Mouse (Mus musculus) intestine, postnatal 0 days (tissue): ENCODE data around the gene Adgre4. TPM values are rescaled to one million over a fixed set of nuclear protein-coding genes. Genes with fewer than 3 reads are reported as not detected.
A peak's percentile ranks its signal among the peaks of the same experiment; 100 is the strongest.

Source experiments
- ATAC-seq: fragments of 200-750 bp; cut with Nextera tagmentation; 2 replicates; pipeline ENCODE4 v1.8.0; 2017; ENCODE audit warnings: mild to moderate bottlenecking, moderate TSS enrichment, moderate library complexity
- H3K27ac ChIP-seq: fragments of 300-500 bp; sonication (generic); 2 replicates; pipeline ENCODE4 v1.5.1; 2014; ENCODE audit warnings: mild to moderate bottlenecking, low read depth, low read length, moderate library complexity
- H3K27me3 ChIP-seq: fragments of 300-500 bp; sonication (generic); replicated peaks from 2 replicates; pipeline ENCODE4 v1.6.1; 2014; ENCODE audit warnings: low read length, mixed read lengths; ENCODE audit not compliant: control insufficient read depth, insufficient read depth
- H3K36me3 ChIP-seq: fragments of 300-500 bp; sonication (generic); 2 replicates; pipeline ENCODE4 v1.6.1; 2014; ENCODE audit warnings: mild to moderate bottlenecking, moderate library complexity; ENCODE audit not compliant: control insufficient read depth, insufficient read depth
- H3K4me1 ChIP-seq: fragments of 300-500 bp; sonication (generic); replicated peaks from 2 replicates; pipeline ENCODE4 v1.6.1; 2014; ENCODE audit warnings: antibody characterized with exemption, low read length, mixed read lengths; ENCODE audit not compliant: control insufficient read depth, insufficient read depth
- H3K4me2 ChIP-seq: fragments of 300-500 bp; sonication (generic); replicated peaks from 2 replicates; pipeline ENCODE4 v1.6.1; 2014; ENCODE audit warnings: low read depth, mild to moderate bottlenecking, moderate library complexity
- H3K4me3 ChIP-seq: fragments of 300-500 bp; sonication (generic); 2 replicates; pipeline ENCODE4 v1.5.1; 2014; ENCODE audit warnings: low read depth, low read length
- H3K9ac ChIP-seq: fragments of 300-500 bp; sonication (generic); 2 replicates; pipeline ENCODE4 v1.6.1; 2014; ENCODE audit warnings: mild to moderate bottlenecking, low read depth, low read length
- H3K9me3 ChIP-seq: fragments of 300-500 bp; sonication (generic); 2 replicates; pipeline ENCODE4 v1.6.1; 2016; ENCODE audit warnings: mixed run types; ENCODE audit not compliant: control insufficient read depth
- CTCF ChIP-seq: sonication (generic); IDR thresholded peaks from 2 replicates; pipeline ENCODE4 v1.5.1; 2016; ENCODE audit warnings: low read depth, mild to moderate bottlenecking, control low read depth, antibody characterized with exemption, moderate library complexity
- WGBS: fragments of 180-500 bp; shearing (Covaris S2); extraction: QIAGEN DNeasy Blood & Tissue Kit; methylation state at CpG from one replicate; pipeline ENCODE4 v1.1.7; 2014; 5-methylcytosine and 5-hydroxymethylcytosine counted together
- polyA plus RNA-seq: library from polyadenylated mRNA; unstranded; fragments of >200 nt; fragmentation: Nextera tagmentation; extraction: Ambion mirVana; gene quantifications from 2 replicates; pipeline ENCODE4 v1.2.1, GENCODE M21; 2015

Gene Adgre4
- polyA plus RNA-seq, 1 experiment from 2014 or later, result 0.31 TPM

DNA sequence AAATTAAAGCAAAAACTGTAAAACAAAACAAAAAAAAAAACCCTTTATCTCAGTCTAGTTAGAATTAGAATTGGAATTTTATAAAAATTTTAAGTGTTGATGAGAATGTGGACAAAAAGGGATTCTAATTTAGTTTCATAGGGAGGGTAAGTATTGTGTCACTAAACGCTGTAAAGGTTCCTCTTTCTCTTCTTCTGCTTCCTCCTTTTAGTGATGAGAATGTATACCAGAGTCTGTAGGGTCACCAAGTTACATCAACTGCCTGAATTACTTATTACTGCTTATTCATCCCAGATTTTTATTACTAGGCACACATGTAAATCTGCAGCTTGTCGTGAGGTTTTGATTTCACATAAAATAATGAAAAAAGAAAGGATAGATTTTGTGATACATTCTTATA is 23.6 kb upstream of the Adgre4 start:
- Histone ChIP-seq H3K9ac (no peak overlapping the region), H3K36me3 (no peaks in the 10 kb centered on the region), H3K9me3 (no peaks in the 10 kb centered on the region), H3K27ac (no peak overlapping the region), H3K4me2 (no peak overlapping the region), H3K4me3 (no peak overlapping the region), H3K4me1 (no peaks in the 10 kb centered on the region), H3K27me3 (no peaks in the 10 kb centered on the region)
- no peak for ATAC-seq
- WGBS, result 65% methylated on average over 2 of the region's 2 CpGs
- TF ChIP-seq CTCF, result no peak

GRCm38 (mm10) chr17:55736675-55737074 is 13.1 kb upstream of the Adgre4 start:
- H3K4me3 ChIP-seq, result no peak overlapping the region
- no peak overlapping the region for H3K9ac ChIP-seq
- no peaks in the 10 kb centered on the region for H3K36me3 ChIP-seq
- no peaks in the 10 kb centered on the region for H3K27me3 ChIP-seq
- H3K4me1 ChIP-seq, result no peaks in the 10 kb centered on the region
- no peak for TF ChIP-seq CTCF
- no peaks in the 10 kb centered on the region for H3K9me3 ChIP-seq
- H3K27ac ChIP-seq, result no peak overlapping the region
- H3K4me2 ChIP-seq, result no peak overlapping the region
- ATAC-seq, result no peak
- WGBS, result 82% methylated on average over 1 of the region's 1 CpGs

GRCm38 (mm10) chr17:55751170-55751569 is 1.4 kb downstream of the Adgre4 start:
- H3K27ac ChIP-seq, result no peak overlapping the region
- no peak for TF ChIP-seq CTCF
- H3K4me3 ChIP-seq, result no peak overlapping the region
- H3K9ac ChIP-seq, result no peak overlapping the region
- H3K36me3 ChIP-seq, result no peaks in the 10 kb centered on the region
- H3K4me2 ChIP-seq, result no peak overlapping the region
- 70% methylated on average over 2 of the region's 2 CpGs for WGBS
- H3K9me3 ChIP-seq, result no peaks in the 10 kb centered on the region
- no peak for ATAC-seq
- H3K27me3 ChIP-seq, result no peaks in the 10 kb centered on the region
- H3K4me1 ChIP-seq, result no peaks in the 10 kb centered on the region

DNA sequence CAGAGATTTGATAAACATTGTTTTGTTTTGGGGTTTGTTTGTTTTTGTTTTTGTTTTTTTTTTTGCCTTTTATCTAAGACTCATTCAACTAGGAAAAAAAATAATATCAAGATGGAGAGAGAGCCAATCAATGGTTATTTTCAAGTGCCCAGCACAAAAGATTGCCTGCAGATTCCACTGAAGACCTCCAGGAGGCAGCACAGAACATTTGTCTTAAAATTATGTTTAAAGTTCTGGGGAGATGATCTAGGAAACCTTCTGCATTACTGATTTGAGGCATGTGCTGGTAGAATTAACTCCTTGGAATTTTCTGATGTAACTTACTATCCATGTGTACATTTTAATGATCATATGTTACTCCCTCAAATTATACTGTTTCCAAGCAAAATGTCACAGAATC is 63.9 kb downstream of the Adgre4 start:
- no peak overlapping the region for H3K4me2 ChIP-seq
- H3K4me1 ChIP-seq, result no peaks in the 10 kb centered on the region
- no peaks in the 10 kb centered on the region for H3K9me3 ChIP-seq
- H3K4me3 ChIP-seq, result no peak overlapping the region
- H3K36me3 ChIP-seq, result no peaks in the 10 kb centered on the region
- peak; percentile 47 for TF ChIP-seq CTCF
- H3K27me3 ChIP-seq, result no peaks in the 10 kb centered on the region
- H3K9ac ChIP-seq, result no peak overlapping the region
- ATAC-seq, result no peak
- H3K27ac ChIP-seq, result no peak overlapping the region

GRCm38 (mm10) chr17:55816853-55817252 is 67.1 kb downstream of the Adgre4 start:
- ATAC-seq, result no peak

GRCm38 (mm10) chr17:55821566-55821965 is 71.8 kb downstream of the Adgre4 start:
- Histone ChIP-seq H3K36me3 (no peaks in the 10 kb centered on the region), H3K4me2 (no peak overlapping the region)
- WGBS, result 78% methylated on average over 1 of the region's 1 CpGs

More at GRCm38 (mm10) chr17:55816853-55817252, 67.1 kb downstream of the Adgre4 start:
- H3K4me3 ChIP-seq, result no peak overlapping the region
- no peak overlapping the region for H3K9ac ChIP-seq
- no peaks in the 10 kb centered on the region for H3K4me1 ChIP-seq
- no peak overlapping the region for H3K27ac ChIP-seq
- no peaks in the 10 kb centered on the region for H3K36me3 ChIP-seq
- 85% methylated on average over 4 of the region's 4 CpGs for WGBS
- no peaks in the 10 kb centered on the region for H3K9me3 ChIP-seq
- no peak for TF ChIP-seq CTCF
- H3K4me2 ChIP-seq, result no peak overlapping the region
- no peaks in the 10 kb centered on the region for H3K27me3 ChIP-seq

DNA sequence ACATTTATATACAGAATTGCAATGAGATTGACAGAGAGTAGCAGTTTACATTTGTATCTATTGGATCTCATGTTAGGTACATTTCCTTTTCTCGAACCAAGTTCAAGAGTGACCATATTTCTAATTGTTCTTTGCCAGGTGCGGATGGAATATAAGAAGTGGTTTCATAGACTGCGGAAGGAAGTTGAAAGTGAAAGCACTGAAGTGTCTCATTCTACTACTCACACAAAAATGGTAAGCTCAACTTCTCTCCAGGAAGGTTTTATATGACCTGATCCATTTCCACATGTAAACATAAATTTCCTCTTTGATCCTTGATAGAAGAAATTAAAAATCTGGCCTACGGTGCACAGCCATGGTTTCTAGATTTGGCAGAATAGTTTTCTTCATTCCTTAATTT is 93.3 kb downstream of the Adgre4 start:
- TF ChIP-seq CTCF, result no peak
- 92% methylated on average over 4 of the region's 4 CpGs for WGBS
- no peaks in the 10 kb centered on the region for H3K27me3 ChIP-seq
- H3K4me1 ChIP-seq, result no peaks in the 10 kb centered on the region
- no peak overlapping the region for H3K4me2 ChIP-seq
- no peak overlapping the region for H3K4me3 ChIP-seq
- no peak overlapping the region for H3K27ac ChIP-seq
- no peak overlapping the region for H3K9ac ChIP-seq
- H3K9me3 ChIP-seq, result no peaks in the 10 kb centered on the region
- no peak for ATAC-seq
- H3K36me3 ChIP-seq, result no peaks in the 10 kb centered on the region

More at GRCm38 (mm10) chr17:55821566-55821965, 71.8 kb downstream of the Adgre4 start:
- no peak for ATAC-seq
- no peaks in the 10 kb centered on the region for H3K27me3 ChIP-seq
- H3K27ac ChIP-seq, result no peak overlapping the region
- H3K4me1 ChIP-seq, result no peaks in the 10 kb centered on the region
- H3K4me3 ChIP-seq, result no peak overlapping the region
- no peak overlapping the region for H3K9ac ChIP-seq
- TF ChIP-seq CTCF, result no peak
- no peaks in the 10 kb centered on the region for H3K9me3 ChIP-seq
